Comparison of ENCODE assay signal across 19 mouse cellular contexts in the genomic region with DNA sequence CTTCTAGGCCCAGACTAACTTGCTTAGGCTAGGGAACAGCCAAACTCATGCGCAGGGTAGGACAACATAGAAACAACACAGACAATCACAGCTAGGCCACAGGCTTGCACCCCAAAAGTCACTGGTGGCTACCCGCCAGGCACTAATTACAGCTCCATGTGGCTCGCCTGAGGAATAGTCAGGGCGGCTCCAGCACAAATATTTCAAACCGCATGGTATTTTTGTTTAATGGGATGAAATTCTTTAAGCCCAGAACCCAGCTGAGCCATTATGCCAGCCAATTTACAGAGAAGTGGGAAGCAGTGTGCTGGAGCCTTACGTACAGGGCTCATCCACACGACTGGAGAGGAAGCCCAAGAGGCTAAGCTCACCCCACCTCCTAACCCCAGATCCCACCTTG. TPM values are rescaled to one million over a fixed set of nuclear protein-coding genes. Genes with fewer than 3 reads are reported as not detected.
A peak's percentile ranks its signal among the peaks of the same experiment; 100 is the strongest.
DNase-seq lines count a peak whose midpoint lies in the region; ATAC-seq and TF ChIP-seq lines count a peak whose summit lies in the region.
"Had no signal": no experiment of that assay in that cellular context is flagged by ENCODE, and none has a peak within 500 bp of the region (broad histone marks: within the 10 kb centered on the region; RNA-seq: fewer than 3 reads in every experiment).

No protein-coding gene starts in this region.

- H3K27ac ChIP-seq in heart, embryonic 10.5 days: peak overlapping the region; percentile 85
- H3K27ac ChIP-seq in limb, embryonic 12.5 days: peak overlapping the region; percentile 69; the same call in 1 of the 2 replicates
- H3K27ac ChIP-seq in limb, embryonic 10.5 days: no peak overlapping the region
- peak overlapping the region; percentile 75 for H3K27ac ChIP-seq in hindbrain, embryonic 14.5 days
- 0 out of 2 replicates have a peak overlapping the region, but pooled peaks have one; percentile 13 for H3K27ac ChIP-seq in stomach, postnatal 0 days (replicated peaks)
- H3K27ac ChIP-seq in liver, embryonic 11.5 days (ENCODE audit: low read depth, low read length): no peak overlapping the region
- no peak overlapping the region for H3K27ac ChIP-seq in intestine, postnatal 0 days (ENCODE audit: low read depth, low read length)

- peaks cover 8% of the 10 kb centered on the region; the same call in 1 of the 2 replicates for H3K36me3 ChIP-seq in heart, embryonic 10.5 days
- H3K36me3 ChIP-seq in limb, embryonic 12.5 days: peaks cover 8% of the 10 kb centered on the region; the same call in 1 of the 2 replicates
- no peaks in the 10 kb centered on the region for H3K36me3 ChIP-seq in limb, embryonic 10.5 days
- no peaks in the 10 kb centered on the region for H3K36me3 ChIP-seq in hindbrain, embryonic 14.5 days (replicated peaks; ENCODE audit: control insufficient read depth, insufficient read depth)
- no peaks in the 10 kb centered on the region for H3K36me3 ChIP-seq in stomach, postnatal 0 days (ENCODE audit: control insufficient read depth, insufficient read depth, low read length)
- H3K36me3 ChIP-seq in liver, embryonic 11.5 days (ENCODE audit: control insufficient read depth, insufficient read depth, low read length): no peaks in the 10 kb centered on the region
- H3K36me3 ChIP-seq in intestine, postnatal 0 days (ENCODE audit: control insufficient read depth, insufficient read depth): no peaks in the 10 kb centered on the region

- TF ChIP-seq CTCF in stomach, postnatal 0 days (IDR thresholded peaks at IDR 0.05; ENCODE audit: low read depth): no peak
- no peak for TF ChIP-seq CTCF in intestine, postnatal 0 days (IDR thresholded peaks at IDR 0.05; ENCODE audit: low read depth)

- 78% methylated on average over 7 of the region's 7 CpGs for WGBS in heart, embryonic 10.5 days
- WGBS in limb, embryonic 12.5 days: 56% methylated on average over 7 of the region's 7 CpGs
- WGBS in limb, embryonic 10.5 days: 88% methylated on average over 7 of the region's 7 CpGs
- WGBS in hindbrain, embryonic 14.5 days: 48% methylated on average over 7 of the region's 7 CpGs
- WGBS in stomach, postnatal 0 days: 63% methylated on average over 7 of the region's 7 CpGs
- WGBS in liver, embryonic 11.5 days: 76% methylated on average over 7 of the region's 7 CpGs
- 79% methylated on average over 7 of the region's 7 CpGs for WGBS in intestine, postnatal 0 days

- H3K4me1 ChIP-seq in heart, embryonic 10.5 days: peaks cover 82% of the 10 kb centered on the region
- H3K4me1 ChIP-seq in limb, embryonic 12.5 days (replicated peaks): peaks cover 75% of the 10 kb centered on the region
- peaks cover 73% of the 10 kb centered on the region for H3K4me1 ChIP-seq in limb, embryonic 10.5 days
- peaks cover 67% of the 10 kb centered on the region for H3K4me1 ChIP-seq in hindbrain, embryonic 14.5 days (replicated peaks; ENCODE audit: control insufficient read depth, insufficient read depth, low read length)
- H3K4me1 ChIP-seq in stomach, postnatal 0 days (replicated peaks; ENCODE audit: control insufficient read depth, insufficient read depth): peaks cover 3% of the 10 kb centered on the region
- peaks cover 16% of the 10 kb centered on the region for H3K4me1 ChIP-seq in liver, embryonic 11.5 days (replicated peaks; ENCODE audit: control insufficient read depth, insufficient read depth, low read length)
- H3K4me1 ChIP-seq in intestine, postnatal 0 days (replicated peaks; ENCODE audit: control insufficient read depth, insufficient read depth, low read length): 0 out of 2 replicates have a peak, but pooled peaks cover 2% of the 10 kb centered on the region

- TF ChIP-seq EP300 in stomach, postnatal 0 days (optimal IDR thresholded peaks at IDR 0.05): no peak

- H3K4me3 ChIP-seq in heart, embryonic 10.5 days: peak overlapping the region; percentile 5; the same call in 1 of the 2 replicates
- H3K4me3 ChIP-seq in limb, embryonic 12.5 days (replicated peaks): no peak overlapping the region
- no peak overlapping the region for H3K4me3 ChIP-seq in limb, embryonic 10.5 days
- H3K4me3 ChIP-seq in hindbrain, embryonic 14.5 days (replicated peaks; ENCODE audit: low read length): no peak overlapping the region
- no peak overlapping the region for H3K4me3 ChIP-seq in stomach, postnatal 0 days (ENCODE audit: low read depth, low read length)
- H3K4me3 ChIP-seq in liver, embryonic 11.5 days (ENCODE audit: low read depth, low read length): no peak overlapping the region
- no peak overlapping the region for H3K4me3 ChIP-seq in intestine, postnatal 0 days (ENCODE audit: low read depth, low read length)

- H3K4me2 ChIP-seq in limb, embryonic 12.5 days: no peak overlapping the region
- no peak overlapping the region for H3K4me2 ChIP-seq in hindbrain, embryonic 14.5 days (replicated peaks)
- H3K4me2 ChIP-seq in stomach, postnatal 0 days (replicated peaks; ENCODE audit: low read depth): no peak overlapping the region
- H3K4me2 ChIP-seq in liver, embryonic 11.5 days: no peak overlapping the region
- H3K4me2 ChIP-seq in intestine, postnatal 0 days (replicated peaks; ENCODE audit: low read depth): no peak overlapping the region

- H3K9ac ChIP-seq in limb, embryonic 12.5 days (replicated peaks): no peak overlapping the region
- no peak overlapping the region for H3K9ac ChIP-seq in hindbrain, embryonic 14.5 days
- no peak overlapping the region for H3K9ac ChIP-seq in stomach, postnatal 0 days (ENCODE audit: low read length)
- H3K9ac ChIP-seq in liver, embryonic 11.5 days (ENCODE audit: low read depth, low read length): no peak overlapping the region
- H3K9ac ChIP-seq in intestine, postnatal 0 days (ENCODE audit: low read depth, low read length): no peak overlapping the region

- H3K9me3 ChIP-seq in heart, embryonic 10.5 days: 0 out of 2 replicates have a peak, but pooled peaks cover 2% of the 10 kb centered on the region
- H3K9me3 ChIP-seq in limb, embryonic 12.5 days: 0 out of 2 replicates have a peak, but pooled peaks cover 8% of the 10 kb centered on the region
- H3K9me3 ChIP-seq in limb, embryonic 10.5 days (replicated peaks): no peaks in the 10 kb centered on the region
- no peaks in the 10 kb centered on the region for H3K9me3 ChIP-seq in hindbrain, embryonic 14.5 days (ENCODE audit: control insufficient read depth, low read length)
- no peaks in the 10 kb centered on the region for H3K9me3 ChIP-seq in stomach, postnatal 0 days (ENCODE audit: control insufficient read depth, low read length)
- no peaks in the 10 kb centered on the region for H3K9me3 ChIP-seq in liver, embryonic 11.5 days (ENCODE audit: control insufficient read depth, low read length)
- H3K9me3 ChIP-seq in intestine, postnatal 0 days (ENCODE audit: control insufficient read depth): no peaks in the 10 kb centered on the region

- no peak for DNase-seq in heart, embryonic 10.5 days (ENCODE audit: low spot score)
- DNase-seq in heart, adult 18-20 months: no peak
- no peak for DNase-seq in limb, embryonic 10.5 days (ENCODE audit: low spot score)
- DNase-seq in hindbrain, embryonic 14.5 days (ENCODE audit: low spot score): no peak
- no peak for DNase-seq in stomach, postnatal 0 days (ENCODE audit: low spot score)
- DNase-seq in liver, embryonic 11.5 days (ENCODE audit: low spot score): no peak
- DNase-seq: B cell, adult 2 months; cerebellum, adult 11-12 months; kidney, postnatal 4 days had no signal

- no peaks in the 10 kb centered on the region for H3K27me3 ChIP-seq in heart, embryonic 10.5 days (ENCODE audit: insufficient read depth, poor library complexity, severe bottlenecking)
- no peaks in the 10 kb centered on the region for H3K27me3 ChIP-seq in limb, embryonic 12.5 days
- no peaks in the 10 kb centered on the region for H3K27me3 ChIP-seq in limb, embryonic 10.5 days (ENCODE audit: low read depth, poor library complexity, severe bottlenecking)
- no peaks in the 10 kb centered on the region for H3K27me3 ChIP-seq in hindbrain, embryonic 14.5 days (ENCODE audit: control insufficient read depth, insufficient read depth, low read length)
- H3K27me3 ChIP-seq in stomach, postnatal 0 days (ENCODE audit: control insufficient read depth, insufficient read depth, low read length): no peaks in the 10 kb centered on the region
- H3K27me3 ChIP-seq in liver, embryonic 11.5 days (replicated peaks; ENCODE audit: control insufficient read depth, insufficient read depth, low read length): no peaks in the 10 kb centered on the region
- no peaks in the 10 kb centered on the region for H3K27me3 ChIP-seq in intestine, postnatal 0 days (replicated peaks; ENCODE audit: control insufficient read depth, insufficient read depth, low read length)

- no peak for ATAC-seq in limb, embryonic 12.5 days (ENCODE audit: insufficient number of reproducible peaks, insufficient read depth, low FRiP score, low TSS enrichment, low read depth)
- ATAC-seq in hindbrain, embryonic 14.5 days (ENCODE audit: low FRiP score): no peak
- ATAC-seq in stomach, postnatal 0 days (ENCODE audit: low FRiP score, low TSS enrichment): no peak
- no peak for ATAC-seq in liver, embryonic 11.5 days (replicated peaks; ENCODE audit: low FRiP score)
- no peak for ATAC-seq in intestine, postnatal 0 days
- ATAC-seq: intestine, embryonic 16.5 days; lung, postnatal 0 days had no signal

RNA-seq across cellular contexts. Expression of gene Cacna1h, which starts 24.0 kb away (rescaled TPM):
- polyA plus RNA-seq in heart, embryonic 10.5 days (2016; fragmentation: Nextera tagmentation; extraction: Ambion mirVana): 11.1 and 11.8 TPM in 2 replicates
- total RNA-seq in heart, adult 18-20 months (2021): 1 to 10 TPM; 6.1 to 6.7 TPM
- 10.1 and 11.6 TPM in 2 replicates for polyA plus RNA-seq in limb, embryonic 12.5 days (2016; fragmentation: Nextera tagmentation; extraction: Ambion mirVana)
- polyA plus RNA-seq in limb, embryonic 10.5 days (2016; fragmentation: Nextera tagmentation; extraction: Ambion mirVana): 1.8 and 3.2 TPM in 2 replicates
- 10.6 and 14.1 TPM in 2 replicates for polyA plus RNA-seq in hindbrain, embryonic 14.5 days (2014; fragmentation: Nextera tagmentation; extraction: Ambion mirVana)
- polyA plus RNA-seq in stomach, postnatal 0 days (2015; fragmentation: Nextera tagmentation; extraction: Ambion mirVana): 1.5 and 1.7 TPM in 2 replicates
- polyA plus RNA-seq in liver, embryonic 11.5 days (2014; fragmentation: Nextera tagmentation; extraction: Ambion mirVana): 2.6 and 3.2 TPM in 2 replicates
- 1.7 and 1.9 TPM in 2 replicates for polyA plus RNA-seq in intestine, postnatal 0 days (2015; fragmentation: Nextera tagmentation; extraction: Ambion mirVana)
- total RNA-seq: liver, adult 2 months had no signal

RNA-seq across cellular contexts. Expression of gene Tpsg1, which starts 40.5 kb away (rescaled TPM):
- polyA plus RNA-seq in heart, embryonic 10.5 days (2016; fragmentation: Nextera tagmentation; extraction: Ambion mirVana): 0.54 TPM in 1 of 2 replicates, not detected in the other
- not detected for total RNA-seq in heart, adult 18-20 months (2021)
- 0.70 TPM in 1 of 2 replicates, not detected in the other for polyA plus RNA-seq in limb, embryonic 12.5 days (2016; fragmentation: Nextera tagmentation; extraction: Ambion mirVana)
- not detected in 2 replicates for polyA plus RNA-seq in limb, embryonic 10.5 days (2016; fragmentation: Nextera tagmentation; extraction: Ambion mirVana)
- polyA plus RNA-seq in hindbrain, embryonic 14.5 days (2014; fragmentation: Nextera tagmentation; extraction: Ambion mirVana): 1.2 TPM in 1 of 2 replicates, not detected in the other
- polyA plus RNA-seq in stomach, postnatal 0 days (2015; fragmentation: Nextera tagmentation; extraction: Ambion mirVana): 0.16 and 0.27 TPM in 2 replicates
- polyA plus RNA-seq in liver, embryonic 11.5 days (2014; fragmentation: Nextera tagmentation; extraction: Ambion mirVana): 0.81 and 1.1 TPM in 2 replicates
- 11.0 and 13.3 TPM in 2 replicates for polyA plus RNA-seq in intestine, postnatal 0 days (2015; fragmentation: Nextera tagmentation; extraction: Ambion mirVana)
- total RNA-seq: ES-E14; left cerebral cortex, adult 18-20 months; liver, adult 2 months; neutrophil, adult 5-6 weeks had no signal
- polyA plus RNA-seq: liver, adult 2 months had no signal

RNA-seq across cellular contexts. Expression of gene Tpsb2, which starts 43.5 kb away (rescaled TPM):
- polyA plus RNA-seq in heart, embryonic 10.5 days (2016; fragmentation: Nextera tagmentation; extraction: Ambion mirVana): not detected in 2 replicates
- total RNA-seq in heart, adult 18-20 months (2021): 1 to 10 TPM; 2.0 to 2.6 TPM
- not detected in 2 replicates for polyA plus RNA-seq in limb, embryonic 12.5 days (2016; fragmentation: Nextera tagmentation; extraction: Ambion mirVana)
- not detected in 2 replicates for polyA plus RNA-seq in limb, embryonic 10.5 days (2016; fragmentation: Nextera tagmentation; extraction: Ambion mirVana)
- 0.36 TPM in 1 of 2 replicates, not detected in the other for polyA plus RNA-seq in hindbrain, embryonic 14.5 days (2014; fragmentation: Nextera tagmentation; extraction: Ambion mirVana)
- polyA plus RNA-seq in stomach, postnatal 0 days (2015; fragmentation: Nextera tagmentation; extraction: Ambion mirVana): 18.1 and 18.5 TPM in 2 replicates
- 0.22 and 0.25 TPM in 2 replicates for polyA plus RNA-seq in liver, embryonic 11.5 days (2014; fragmentation: Nextera tagmentation; extraction: Ambion mirVana)
- 6.7 and 7.8 TPM in 2 replicates for polyA plus RNA-seq in intestine, postnatal 0 days (2015; fragmentation: Nextera tagmentation; extraction: Ambion mirVana)
- total RNA-seq: ES-E14; left cerebral cortex, adult 18-20 months; liver, adult 2 months; neutrophil, adult 5-6 weeks had no signal
- polyA plus RNA-seq: liver, adult 2 months had no signal

RNA-seq across cellular contexts. Expression of gene Tekt4, which starts 44.8 kb away (rescaled TPM):
- 0.55 and 0.84 TPM in 2 replicates for polyA plus RNA-seq in heart, embryonic 10.5 days (2016; fragmentation: Nextera tagmentation; extraction: Ambion mirVana)
- total RNA-seq in heart, adult 18-20 months (2021): under 1 TPM in 1 of 2 experiments, not detected in 1; 0.67 TPM
- polyA plus RNA-seq in limb, embryonic 12.5 days (2016; fragmentation: Nextera tagmentation; extraction: Ambion mirVana): not detected in 2 replicates
- not detected in 2 replicates for polyA plus RNA-seq in limb, embryonic 10.5 days (2016; fragmentation: Nextera tagmentation; extraction: Ambion mirVana)
- 1.2 and 2.4 TPM in 2 replicates for polyA plus RNA-seq in hindbrain, embryonic 14.5 days (2014; fragmentation: Nextera tagmentation; extraction: Ambion mirVana)
- polyA plus RNA-seq in stomach, postnatal 0 days (2015; fragmentation: Nextera tagmentation; extraction: Ambion mirVana): 0.06 TPM in 1 of 2 replicates, not detected in the other
- polyA plus RNA-seq in liver, embryonic 11.5 days (2014; fragmentation: Nextera tagmentation; extraction: Ambion mirVana): not detected in 2 replicates
- polyA plus RNA-seq in intestine, postnatal 0 days (2015; fragmentation: Nextera tagmentation; extraction: Ambion mirVana): not detected in 2 replicates
- total RNA-seq: adrenal gland, postnatal 4 days; ES-E14; gastrocnemius, postnatal 4 days; liver, adult 2 months; neutrophil, adult 5-6 weeks had no signal
- polyA plus RNA-seq: intestine, embryonic 16.5 days; liver, adult 2 months had no signal

Comparison
In these comparisons a context has a peak if more than half of its experiments do, and no peak if none do; other contexts are left out.
1. H3K27ac ChIP-seq: peak in heart, embryonic 10.5 days (single experiment), limb, embryonic 12.5 days (single experiment), hindbrain, embryonic 14.5 days (single experiment) and stomach, postnatal 0 days (single experiment); none in limb, embryonic 10.5 days (single experiment), liver, embryonic 11.5 days (single experiment) and intestine, postnatal 0 days (single experiment).